Mouse (Mus musculus) effector memory CD4-positive, alpha-beta T cell, adult 5 months (primary cell): ENCODE data around the gene Muc2. TPM values are rescaled to one million over a fixed set of nuclear protein-coding genes. Genes with fewer than 3 reads are reported as not detected.

ENCODE experiments used
- polyA plus RNA-seq: library from polyadenylated mRNA; unstranded; fragments of 100-300 nt; shearing (Covaris generic); gene quantifications from one replicate; pipeline ENCODE4 v1.2.1, GENCODE M21; 2017

The Muc2 gene
- not detected for polyA plus RNA-seq

GRCm38 (mm10) chr7:141690040-141690439 lies at the start of gene Muc2:
TSS of gene Muc2 (plus strand) at chr7:141690340.

GRCm38 (mm10) chr7:141788677-141789452 lies 98.7 kb downstream of the Muc2 start, which contains the start of gene Muc5ac:
TSS of gene Muc5ac (plus strand) at chr7:141788972.

Other genes with a start within 250 kb of the Muc2 start
- gene Pidd1, start 246.3 kb upstream of the Muc2 start, polyA plus RNA-seq: 3.6 TPM
- 1,923 TPM for gene Rplp2, start 243.0 kb upstream of the Muc2 start, polyA plus RNA-seq
- 131 TPM for gene Pnpla2, start 235.1 kb upstream of the Muc2 start, polyA plus RNA-seq
- 0.66 TPM for gene Cracr2b, start 229.2 kb upstream of the Muc2 start, polyA plus RNA-seq
- 2.5 TPM for gene Cd151, start 222.9 kb upstream of the Muc2 start, polyA plus RNA-seq
- gene Polr2l, start 215.2 kb upstream of the Muc2 start, polyA plus RNA-seq: 21.1 TPM
- gene Tspan4, start 215.1 kb upstream of the Muc2 start, polyA plus RNA-seq: 0.44 TPM
- 11.3 TPM for gene Chid1, start 150.5 kb upstream of the Muc2 start, polyA plus RNA-seq
- 47.9 TPM for gene Ap2a2, start 128.2 kb upstream of the Muc2 start, polyA plus RNA-seq
- gene Muc6, start 35.0 kb upstream of the Muc2 start, polyA plus RNA-seq: 0.27 TPM
- not detected for gene Muc5ac, start 98.6 kb downstream of the Muc2 start, polyA plus RNA-seq
- not detected for gene Muc5b, start 148.7 kb downstream of the Muc2 start, polyA plus RNA-seq
- gene Tollip, start 228.2 kb downstream of the Muc2 start, polyA plus RNA-seq: 71.8 TPM